Mouse (Mus musculus) brain, embryonic 14.5 days (tissue): ENCODE measurements around the gene Sf3a1.

ENCODE experiments used
- CTCF ChIP-seq: fragments of 200-500 bp; IDR thresholded peaks from 2 replicates; pipeline ENCODE4 v1.5.1; 2012; ENCODE audit warnings: inconsistent platforms, mild to moderate bottlenecking, moderate library complexity, borderline replicate concordance; ENCODE audit not compliant: insufficient read depth, insufficient read length; ENCODE audit errors: extremely low read depth
- POLR2A ChIP-seq: fragments of 200-500 bp; IDR thresholded peaks from 2 replicates; pipeline ENCODE4 v1.6.1; 2012; ENCODE audit warnings: mild to moderate bottlenecking, inconsistent platforms, borderline replicate concordance; ENCODE audit not compliant: poor library complexity, insufficient read depth, insufficient read length, severe bottlenecking; ENCODE audit errors: extremely low read depth

DNA sequence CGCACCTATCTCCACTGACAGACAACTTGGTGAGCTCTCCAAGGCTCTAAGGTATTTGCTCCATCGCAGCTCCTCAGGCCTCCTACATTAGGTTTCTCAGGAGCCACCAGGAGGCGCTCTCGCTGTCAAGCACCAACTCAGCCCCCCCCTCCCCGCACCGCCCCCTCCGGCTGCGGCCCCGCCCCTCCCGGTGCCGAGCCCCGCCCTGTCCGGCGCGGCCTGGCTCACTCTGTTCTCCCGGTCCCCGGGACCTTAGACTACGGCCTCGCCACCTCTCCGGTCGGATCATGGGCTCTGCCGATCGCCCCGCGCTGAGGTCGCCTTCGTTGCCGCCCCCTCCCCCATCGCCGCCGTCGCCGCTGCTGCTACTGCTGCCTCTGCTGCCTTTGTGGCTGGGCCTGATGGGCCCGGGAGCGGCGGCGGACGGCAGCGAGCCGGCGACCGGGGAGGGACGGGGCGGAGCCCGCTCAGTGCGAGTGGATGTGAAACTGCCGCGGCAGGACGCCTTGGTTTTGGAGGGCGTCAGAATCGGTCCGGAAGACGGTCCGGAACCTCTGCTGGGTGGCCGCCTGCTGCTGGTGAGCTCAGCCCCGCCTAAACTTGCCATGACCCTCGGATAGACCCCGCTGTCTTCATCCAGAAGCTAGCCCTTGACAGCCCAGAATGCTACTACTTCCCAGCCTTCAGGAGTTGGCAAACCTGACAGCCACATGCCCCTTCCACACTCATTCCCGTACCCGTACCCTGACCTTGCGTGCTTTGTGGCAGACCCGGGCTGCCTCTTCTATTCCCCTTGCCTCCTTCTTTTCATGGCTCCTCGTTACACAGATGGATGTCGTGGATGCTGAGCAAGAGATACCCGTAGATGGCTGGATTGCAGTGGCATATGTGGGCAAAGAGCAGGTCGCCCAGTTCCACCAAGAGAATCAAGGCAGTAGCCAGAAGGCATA, 24.9 kb upstream of the Sf3a1 start, which contains the start of gene Rnf215:
- TF ChIP-seq CTCF (peak; percentile 81), POLR2A (peak; percentile 86)
